Mouse (Mus musculus) small intestine, adult 2 months (tissue): ENCODE data around the gene Rab11a.

ENCODE experiments used
- CTCF ChIP-seq: fragments of 200-500 bp; IDR thresholded peaks from 2 replicates; pipeline ENCODE4 v1.5.1; 2012; ENCODE audit warnings: low read depth, mild to moderate bottlenecking, control low read depth, inconsistent platforms, low read length, moderate library complexity, mixed read lengths; ENCODE audit not compliant: insufficient replicate concordance, insufficient read length; ENCODE audit errors: extremely low read depth
- POLR2A ChIP-seq: fragments of 200-500 bp; IDR thresholded peaks from 2 replicates; pipeline ENCODE4 v1.6.1; 2012; ENCODE audit warnings: low read depth, mild to moderate bottlenecking, control low read depth, inconsistent platforms, low read length, moderate library complexity

DNA sequence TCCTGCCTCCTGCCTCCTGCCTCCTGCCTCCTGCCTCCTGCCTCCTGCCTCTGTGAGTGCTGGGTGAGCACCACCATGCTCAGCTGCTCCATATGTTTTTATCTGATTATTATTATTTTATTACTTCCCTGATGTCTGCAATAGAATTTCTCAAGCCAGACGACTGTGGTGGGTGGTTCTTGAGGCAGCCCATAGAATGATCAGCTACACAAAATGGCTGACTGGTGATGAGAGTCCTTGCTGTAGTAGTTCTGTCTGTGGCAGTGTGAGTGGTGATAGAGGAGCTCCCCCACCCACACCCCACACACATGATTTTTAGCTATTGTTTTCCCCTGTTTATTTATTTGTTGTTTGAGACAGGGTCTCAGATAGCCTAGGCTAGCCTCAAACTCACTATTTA is 30.2 kb upstream of the Rab11a start:
- TF ChIP-seq POLR2A: no peak
- no peak for TF ChIP-seq CTCF
